Mouse (Mus musculus): ENCODE results near the gene Wdr53. TPM values are rescaled to one million over a fixed set of nuclear protein-coding genes. Genes with fewer than 3 reads are reported as not detected.

The Wdr53 gene
- polyA plus RNA-seq, 1 experiment: 15.5 TPM

GRCm38 (mm10) chr16:32303046-32303445 is 56.0 kb downstream of the Wdr53 start:
- TF ChIP-seq POLR2A (IDR thresholded peaks at IDR 0.05; ENCODE audit: borderline replicate concordance, control insufficient read depth, low read depth, low read length): no peak
- TF ChIP-seq CTCF (IDR thresholded peaks at IDR 0.05; ENCODE audit: control insufficient read depth, insufficient read depth, low read length): no peak
- H3K4me3 ChIP-seq (replicated peaks; ENCODE audit: control insufficient read depth, low read depth, low read length): no peak overlapping the region
- 86% methylated on average over 1 of the region's 1 CpGs for WGBS
- H3K4me1 ChIP-seq (ENCODE audit: control insufficient read depth, insufficient read depth, low read length): no peaks in the 10 kb centered on the region
- H3K27ac ChIP-seq (ENCODE audit: control insufficient read depth, insufficient read depth, low read depth, low read length, poor library complexity): no peak overlapping the region

GRCm38 (mm10) chr16:32303886-32304285 is 56.9 kb downstream of the Wdr53 start:
- no peak overlapping the region for H3K4me3 ChIP-seq (replicated peaks; ENCODE audit: control insufficient read depth, low read depth, low read length)
- TF ChIP-seq CTCF (IDR thresholded peaks at IDR 0.05; ENCODE audit: control insufficient read depth, insufficient read depth, low read length): no peak
- TF ChIP-seq POLR2A (IDR thresholded peaks at IDR 0.05; ENCODE audit: borderline replicate concordance, control insufficient read depth, low read depth, low read length): no peak
- no peak overlapping the region for H3K27ac ChIP-seq (ENCODE audit: control insufficient read depth, insufficient read depth, low read depth, low read length, poor library complexity)
- WGBS: 90% methylated on average over 7 of the region's 7 CpGs
- no peaks in the 10 kb centered on the region for H3K4me1 ChIP-seq (ENCODE audit: control insufficient read depth, insufficient read depth, low read length)

Other genes with a start within 250 kb of the Wdr53 start
- gene Senp5, start 243.9 kb upstream of the Wdr53 start, polyA plus RNA-seq (2011; ENCODE audit: insufficient read depth, insufficient read length, low replicate concordance, missing spikeins): 4.3 and 5.3 TPM in 2 replicates
- gene Pak2, start 167.9 kb upstream of the Wdr53 start, polyA plus RNA-seq (2011; ENCODE audit: insufficient read depth, insufficient read length, low replicate concordance, missing spikeins): 12.7 and 25.2 TPM in 2 replicates
- 11.1 and 35.7 TPM in 2 replicates for gene Pigx, start 147.5 kb upstream of the Wdr53 start, polyA plus RNA-seq (2011; ENCODE audit: insufficient read depth, insufficient read length, low replicate concordance, missing spikeins)
- 4.5 and 11.3 TPM in 2 replicates for gene Cep19, start 147.4 kb upstream of the Wdr53 start, polyA plus RNA-seq (2011; ENCODE audit: insufficient read depth, insufficient read length, low replicate concordance, missing spikeins)
- 22.6 and 50.5 TPM in 2 replicates for gene Nrros, start 81.6 kb upstream of the Wdr53 start, polyA plus RNA-seq (2011; ENCODE audit: insufficient read depth, insufficient read length, low replicate concordance, missing spikeins)
- gene Bex6, start 67.4 kb upstream of the Wdr53 start, polyA plus RNA-seq (2011; ENCODE audit: insufficient read depth, insufficient read length, low replicate concordance, missing spikeins): 3.3 and 6.1 TPM in 2 replicates
- 4.4 and 6.0 TPM in 2 replicates for gene Fbxo45, start 69 bp upstream of the Wdr53 start, polyA plus RNA-seq (2011; ENCODE audit: insufficient read depth, insufficient read length, low replicate concordance, missing spikeins)
- gene Smco1, start 24.2 kb downstream of the Wdr53 start, polyA plus RNA-seq (2011; ENCODE audit: insufficient read depth, insufficient read length, low replicate concordance, missing spikeins): not detected in 2 replicates
- gene Rnf168, start 30.2 kb downstream of the Wdr53 start, polyA plus RNA-seq (2011; ENCODE audit: insufficient read depth, insufficient read length, low replicate concordance, missing spikeins): 22.6 and 32.5 TPM in 2 replicates
- gene Ubxn7, start 85.0 kb downstream of the Wdr53 start, polyA plus RNA-seq (2011; ENCODE audit: insufficient read depth, insufficient read length, low replicate concordance, missing spikeins): 7.1 and 9.0 TPM in 2 replicates
- gene Tm4sf19, start 153.3 kb downstream of the Wdr53 start, polyA plus RNA-seq (2011; ENCODE audit: insufficient read depth, insufficient read length, low replicate concordance, missing spikeins): 3.2 TPM in 1 of 2 replicates, not detected in the other
- 5.4 and 13.9 TPM in 2 replicates for gene Tctex1d2, start 172.5 kb downstream of the Wdr53 start, polyA plus RNA-seq (2011; ENCODE audit: insufficient read depth, insufficient read length, low replicate concordance, missing spikeins)
- 40.6 and 49.6 TPM in 2 replicates for gene Pcyt1a, start 183.7 kb downstream of the Wdr53 start, polyA plus RNA-seq (2011; ENCODE audit: insufficient read depth, insufficient read length, low replicate concordance, missing spikeins)
- gene Slc51a, start 240.7 kb downstream of the Wdr53 start, polyA plus RNA-seq (2011; ENCODE audit: insufficient read depth, insufficient read length, low replicate concordance, missing spikeins): not detected in 2 replicates
- gene Zdhhc19, start 249.0 kb downstream of the Wdr53 start, polyA plus RNA-seq (2011; ENCODE audit: insufficient read depth, insufficient read length, low replicate concordance, missing spikeins): not detected in 2 replicates

Data from bone marrow, adult 2 months (tissue).